Mouse (Mus musculus) G1E (cell line): ENCODE measurements at regions not wholly inside any gene's neighbourhood (a gene's known extent, or its start where the extent isn't known, plus 50 kb on each side); places are given as distances from the start of the nearest gene placed in this dataset.

ENCODE experiments used
- CTCF ChIP-seq: IDR thresholded peaks from 2 replicates; pipeline ENCODE4 v1.5.1; 2012; ENCODE audit warnings: low read depth, low read length, inconsistent platforms, mixed read lengths
- GATA1 ChIP-seq: IDR thresholded peaks from 2 replicates; pipeline ENCODE4 v1.6.1; 2012; ENCODE audit warnings: borderline replicate concordance, low read length, inconsistent platforms, mixed read lengths
- POLR2AphosphoS5 ChIP-seq: IDR thresholded peaks from 2 replicates; pipeline ENCODE4 v1.6.1; 2012; ENCODE audit warnings: low read depth, low read length, inconsistent platforms; ENCODE audit not compliant: insufficient replicate concordance
- TAL1 ChIP-seq: conservative IDR thresholded peaks from 2 replicates; pipeline ENCODE4 v1.6.1; 2012; ENCODE audit warnings: low read depth, low read length, inconsistent platforms, mixed read lengths

DNA sequence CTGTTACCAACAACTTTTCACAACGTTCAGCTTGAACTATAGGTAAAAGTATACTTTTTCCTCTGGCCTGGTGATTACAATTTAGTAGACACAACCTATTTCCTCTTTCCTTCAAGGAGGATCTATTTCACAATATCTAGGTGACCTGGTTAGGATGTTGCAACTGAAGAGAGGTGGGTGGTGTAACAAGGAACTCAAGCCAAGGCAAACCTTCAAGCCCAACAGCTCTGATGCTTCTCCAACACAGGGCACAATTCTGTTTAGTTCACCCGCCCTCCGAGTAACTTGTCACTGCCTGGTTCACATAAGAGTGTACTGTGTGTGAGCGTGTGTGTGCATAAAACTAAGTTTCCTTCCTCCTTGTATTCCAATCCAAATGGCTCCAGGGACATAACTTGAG, 161.2 kb upstream of the Far2 start:
- no peak for TF ChIP-seq CTCF
- no peak for TF ChIP-seq POLR2AphosphoS5
- no peak for TF ChIP-seq TAL1
- no peak for TF ChIP-seq GATA1
